Mouse (Mus musculus): ENCODE measurements around the gene Col6a5. TPM values are rescaled to one million over a fixed set of nuclear protein-coding genes. Genes with fewer than 3 reads are reported as not detected.

The Col6a5 gene
- polyA plus RNA-seq, 1 experiment from 2014 or later: 0.63 TPM

DNA sequence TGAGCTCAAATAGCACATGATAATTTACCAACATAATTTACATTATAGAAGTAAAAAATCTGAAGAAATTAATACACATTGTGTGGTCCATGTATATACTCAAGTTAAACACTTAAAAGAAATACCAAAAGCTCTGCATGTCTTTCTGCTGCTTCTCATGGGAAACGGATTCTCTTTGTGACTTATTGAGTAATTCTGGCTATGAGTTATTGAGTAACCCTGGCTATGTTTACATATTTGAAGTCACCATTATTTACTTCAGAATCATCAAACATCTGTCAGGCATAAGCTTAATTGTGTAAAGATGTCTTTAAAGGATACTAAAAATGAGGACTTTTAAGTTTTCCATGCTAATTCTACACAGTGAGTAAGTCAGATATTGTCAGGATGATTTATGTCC, 13.3 kb upstream of the Col6a5 start:
- no peaks in the 10 kb centered on the region for H3K36me3 ChIP-seq (ENCODE audit: control insufficient read depth, insufficient read depth, low read length)

GRCm38 (mm10) chr9:105972031-105972430, 11.6 kb upstream of the Col6a5 start:
- H3K36me3 ChIP-seq (ENCODE audit: control insufficient read depth, insufficient read depth, low read length): no peaks in the 10 kb centered on the region
- no peak overlapping the region for H3K4me3 ChIP-seq (ENCODE audit: low read length)
- H3K4me1 ChIP-seq (replicated peaks; ENCODE audit: control insufficient read depth, insufficient read depth, low read length): no peaks in the 10 kb centered on the region
- no peaks in the 10 kb centered on the region for H3K9me3 ChIP-seq (ENCODE audit: control insufficient read depth, low read length)
- WGBS: 95% methylated on average over 3 of the region's 3 CpGs
- no peaks in the 10 kb centered on the region for H3K27me3 ChIP-seq (ENCODE audit: control insufficient read depth, insufficient read depth, low read depth, low read length)
- H3K27ac ChIP-seq (ENCODE audit: low read length): no peak overlapping the region
- ATAC-seq (ENCODE audit: low read depth): no peak
- no peak overlapping the region for H3K4me2 ChIP-seq (ENCODE audit: low read depth, low read length)
- H3K9ac ChIP-seq (ENCODE audit: low read length): no peak overlapping the region

More for the DNA sequence above, 13.3 kb upstream of the Col6a5 start:
- ATAC-seq (ENCODE audit: low read depth): peak; percentile 64; the same call in 1 of the 2 replicates
- 27% methylated on average over 1 of the region's 1 CpGs for WGBS
- Histone ChIP-seq H3K9ac (ENCODE audit: low read length) (no peak overlapping the region), H3K27ac (ENCODE audit: low read length) (no peak overlapping the region), H3K4me1 (replicated peaks; ENCODE audit: control insufficient read depth, insufficient read depth, low read length) (no peaks in the 10 kb centered on the region), H3K4me3 (ENCODE audit: low read length) (no peak overlapping the region), H3K9me3 (ENCODE audit: control insufficient read depth, low read length) (no peaks in the 10 kb centered on the region), H3K4me2 (ENCODE audit: low read depth, low read length) (no peak overlapping the region), H3K27me3 (ENCODE audit: control insufficient read depth, insufficient read depth, low read depth, low read length) (no peaks in the 10 kb centered on the region)

DNA sequence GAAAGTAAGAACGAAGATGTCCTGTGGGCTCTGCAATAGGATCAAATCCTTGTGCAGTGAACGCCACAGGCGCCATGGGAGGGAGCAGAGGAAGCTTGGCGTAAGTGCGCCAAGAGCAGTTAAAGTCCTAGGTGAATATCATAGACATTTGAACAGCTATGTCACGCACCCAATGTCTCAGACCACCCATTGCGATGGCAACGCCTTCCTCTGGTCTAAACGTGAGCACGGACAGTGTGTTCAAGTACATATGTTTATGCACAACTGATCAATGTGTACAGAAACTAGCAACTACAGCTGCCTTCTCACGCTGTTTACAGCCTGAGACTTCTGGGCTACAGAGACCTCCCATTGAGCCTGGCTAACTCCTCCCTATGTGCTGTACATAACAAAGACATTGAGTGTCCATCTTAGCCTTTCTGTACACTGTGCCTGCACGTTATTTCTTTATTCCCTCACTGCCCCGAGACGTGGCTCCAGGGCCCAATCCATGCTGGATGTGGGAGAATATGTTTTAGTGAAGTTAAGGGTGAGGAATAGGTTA, 11.0 kb upstream of the Col6a5 start:
- no peaks in the 10 kb centered on the region for H3K9me3 ChIP-seq (ENCODE audit: control insufficient read depth, low read length)
- no peak overlapping the region for H3K4me2 ChIP-seq (ENCODE audit: low read depth, low read length)
- H3K27ac ChIP-seq (ENCODE audit: low read length): no peak overlapping the region
- no peak overlapping the region for H3K4me3 ChIP-seq (ENCODE audit: low read length)
- H3K9ac ChIP-seq (ENCODE audit: low read length): no peak overlapping the region
- ATAC-seq (ENCODE audit: low read depth): no peak
- H3K36me3 ChIP-seq (ENCODE audit: control insufficient read depth, insufficient read depth, low read length): no peaks in the 10 kb centered on the region
- 84% methylated on average over 14 of the region's 14 CpGs for WGBS
- H3K27me3 ChIP-seq (ENCODE audit: control insufficient read depth, insufficient read depth, low read depth, low read length): no peaks in the 10 kb centered on the region
- no peaks in the 10 kb centered on the region for H3K4me1 ChIP-seq (replicated peaks; ENCODE audit: control insufficient read depth, insufficient read depth, low read length)

GRCm38 (mm10) chr9:105970901-105971300, 10.5 kb upstream of the Col6a5 start:
- ATAC-seq (ENCODE audit: low read depth): no peak
- Histone ChIP-seq H3K9me3 (ENCODE audit: control insufficient read depth, low read length) (no peaks in the 10 kb centered on the region), H3K4me3 (ENCODE audit: low read length) (no peak overlapping the region), H3K4me1 (replicated peaks; ENCODE audit: control insufficient read depth, insufficient read depth, low read length) (no peaks in the 10 kb centered on the region), H3K27ac (ENCODE audit: low read length) (no peak overlapping the region), H3K4me2 (ENCODE audit: low read depth, low read length) (no peak overlapping the region), H3K9ac (ENCODE audit: low read length) (no peak overlapping the region), H3K36me3 (ENCODE audit: control insufficient read depth, insufficient read depth, low read length) (no peaks in the 10 kb centered on the region), H3K27me3 (ENCODE audit: control insufficient read depth, insufficient read depth, low read depth, low read length) (no peaks in the 10 kb centered on the region)
- 66% methylated on average over 5 of the region's 5 CpGs for WGBS

- Histone ChIP-seq H3K9ac (ENCODE audit: low read length) (no peak overlapping the region), H3K27me3 (ENCODE audit: control insufficient read depth, insufficient read depth, low read depth, low read length) (no peaks in the 10 kb centered on the region), H3K9me3 (ENCODE audit: control insufficient read depth, low read length) (no peaks in the 10 kb centered on the region), H3K27ac (ENCODE audit: low read length) (no peak overlapping the region), H3K4me3 (ENCODE audit: low read length) (no peak overlapping the region), H3K4me2 (ENCODE audit: low read depth, low read length) (no peak overlapping the region), H3K4me1 (replicated peaks; ENCODE audit: control insufficient read depth, insufficient read depth, low read length) (no peaks in the 10 kb centered on the region), H3K36me3 (ENCODE audit: control insufficient read depth, insufficient read depth, low read length) (no peaks in the 10 kb centered on the region)
- no peak for ATAC-seq (ENCODE audit: low read depth)
- WGBS: 71% methylated on average over 5 of the region's 5 CpGs
Measured at GRCm38 (mm10) chr9:105967976-105968375, 7.5 kb upstream of the Col6a5 start.

DNA sequence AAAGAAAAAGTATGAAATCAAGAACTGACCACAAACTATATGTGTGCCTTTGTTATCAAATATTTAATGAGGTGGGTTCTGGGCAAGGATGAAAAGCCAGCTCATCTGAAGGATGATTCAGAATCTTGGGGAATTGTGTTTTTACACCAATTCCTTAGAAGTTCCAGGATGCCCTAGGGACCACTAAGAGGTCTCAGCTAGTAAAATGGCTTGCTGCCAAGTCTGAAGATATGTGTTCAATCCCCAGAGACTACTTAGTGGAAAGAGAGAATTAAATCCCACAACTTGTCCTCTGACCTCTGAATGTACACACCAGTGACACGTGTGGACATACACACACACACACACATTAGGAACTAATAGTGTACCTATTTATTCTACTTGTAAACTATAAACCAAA, 1.3 kb downstream of the Col6a5 start:
- WGBS: 36% methylated on average over 1 of the region's 1 CpGs
- Histone ChIP-seq H3K36me3 (ENCODE audit: control insufficient read depth, insufficient read depth, low read length) (no peaks in the 10 kb centered on the region), H3K27ac (ENCODE audit: low read length) (no peak overlapping the region), H3K4me1 (replicated peaks; ENCODE audit: control insufficient read depth, insufficient read depth, low read length) (peaks cover 13% of the 10 kb centered on the region), H3K9me3 (ENCODE audit: control insufficient read depth, low read length) (no peaks in the 10 kb centered on the region), H3K4me3 (ENCODE audit: low read length) (no peak overlapping the region), H3K4me2 (ENCODE audit: low read depth, low read length) (no peak overlapping the region), H3K27me3 (ENCODE audit: control insufficient read depth, insufficient read depth, low read depth, low read length) (no peaks in the 10 kb centered on the region), H3K9ac (ENCODE audit: low read length) (no peak overlapping the region)
- ATAC-seq (ENCODE audit: low read depth): no peak

GRCm38 (mm10) chr9:105949755-105950154, 10.7 kb downstream of the Col6a5 start:
- Histone ChIP-seq H3K4me3 (ENCODE audit: low read length) (no peak overlapping the region), H3K9me3 (ENCODE audit: control insufficient read depth, low read length) (no peaks in the 10 kb centered on the region), H3K36me3 (ENCODE audit: control insufficient read depth, insufficient read depth, low read length) (no peaks in the 10 kb centered on the region), H3K4me1 (replicated peaks; ENCODE audit: control insufficient read depth, insufficient read depth, low read length) (no peaks in the 10 kb centered on the region), H3K27me3 (ENCODE audit: control insufficient read depth, insufficient read depth, low read depth, low read length) (no peaks in the 10 kb centered on the region), H3K4me2 (ENCODE audit: low read depth, low read length) (no peak overlapping the region), H3K9ac (ENCODE audit: low read length) (no peak overlapping the region), H3K27ac (ENCODE audit: low read length) (no peak overlapping the region)
- ATAC-seq (ENCODE audit: low read depth): no peak
- WGBS: 93% methylated on average over 1 of the region's 1 CpGs

DNA sequence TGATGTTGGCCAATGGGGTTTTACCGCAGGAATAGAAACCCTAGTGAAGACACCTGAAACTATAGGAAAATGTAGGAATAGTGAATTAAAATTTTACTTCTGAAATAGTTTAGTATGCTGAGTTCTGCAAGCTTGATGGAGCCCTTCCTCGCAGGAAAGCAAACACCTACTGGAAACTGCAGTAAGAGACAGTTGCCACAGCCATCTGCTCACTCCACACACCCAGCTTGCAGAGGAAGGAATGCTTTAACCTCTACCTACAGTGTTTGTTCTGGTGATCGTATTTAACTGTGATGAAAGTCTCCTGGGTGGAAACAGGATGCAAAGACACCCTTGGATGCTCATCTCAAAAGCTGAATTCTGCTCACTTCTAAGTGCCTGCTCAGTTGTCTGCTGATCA, 12.9 kb downstream of the Col6a5 start:
- no peaks in the 10 kb centered on the region for H3K9me3 ChIP-seq (ENCODE audit: control insufficient read depth, low read length)
- WGBS: 62% methylated on average over 3 of the region's 3 CpGs
- H3K27ac ChIP-seq (ENCODE audit: low read length): no peak overlapping the region
- no peak overlapping the region for H3K4me3 ChIP-seq (ENCODE audit: low read length)
- no peak for ATAC-seq (ENCODE audit: low read depth)
- no peaks in the 10 kb centered on the region for H3K27me3 ChIP-seq (ENCODE audit: control insufficient read depth, insufficient read depth, low read depth, low read length)
- H3K36me3 ChIP-seq (ENCODE audit: control insufficient read depth, insufficient read depth, low read length): no peaks in the 10 kb centered on the region
- no peaks in the 10 kb centered on the region for H3K4me1 ChIP-seq (replicated peaks; ENCODE audit: control insufficient read depth, insufficient read depth, low read length)
- no peak overlapping the region for H3K9ac ChIP-seq (ENCODE audit: low read length)
- no peak overlapping the region for H3K4me2 ChIP-seq (ENCODE audit: low read depth, low read length)

DNA sequence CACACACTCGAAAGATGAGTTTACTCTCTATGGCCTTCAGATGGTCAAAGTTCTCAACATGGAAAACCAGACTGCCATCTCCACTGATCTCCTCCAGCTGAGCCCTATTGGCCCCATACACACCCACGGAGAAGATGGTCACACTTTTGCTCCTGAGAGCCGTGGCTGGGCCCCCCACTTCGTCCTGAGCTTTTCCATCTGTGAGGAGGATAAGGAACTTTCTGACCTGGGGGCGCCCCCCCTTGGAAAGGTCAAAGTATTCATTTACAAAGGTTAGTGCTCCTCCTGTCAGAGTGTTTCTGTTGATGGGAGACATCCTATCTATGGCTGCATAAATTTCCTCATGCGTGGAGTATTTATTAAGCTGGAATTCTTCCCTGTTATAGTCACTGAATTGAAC, 26.6 kb downstream of the Col6a5 start:
- H3K27ac ChIP-seq (ENCODE audit: low read length): no peak overlapping the region
- H3K27me3 ChIP-seq (ENCODE audit: control insufficient read depth, insufficient read depth, low read depth, low read length): no peaks in the 10 kb centered on the region
- no peak overlapping the region for H3K4me3 ChIP-seq (ENCODE audit: low read length)
- WGBS: 49% methylated on average over 6 of the region's 6 CpGs
- no peaks in the 10 kb centered on the region for H3K4me1 ChIP-seq (replicated peaks; ENCODE audit: control insufficient read depth, insufficient read depth, low read length)
- no peaks in the 10 kb centered on the region for H3K9me3 ChIP-seq (ENCODE audit: control insufficient read depth, low read length)
- no peaks in the 10 kb centered on the region for H3K36me3 ChIP-seq (ENCODE audit: control insufficient read depth, insufficient read depth, low read length)
- H3K9ac ChIP-seq (ENCODE audit: low read length): no peak overlapping the region
- H3K4me2 ChIP-seq (ENCODE audit: low read depth, low read length): no peak overlapping the region
- no peak for ATAC-seq (ENCODE audit: low read depth)

DNA sequence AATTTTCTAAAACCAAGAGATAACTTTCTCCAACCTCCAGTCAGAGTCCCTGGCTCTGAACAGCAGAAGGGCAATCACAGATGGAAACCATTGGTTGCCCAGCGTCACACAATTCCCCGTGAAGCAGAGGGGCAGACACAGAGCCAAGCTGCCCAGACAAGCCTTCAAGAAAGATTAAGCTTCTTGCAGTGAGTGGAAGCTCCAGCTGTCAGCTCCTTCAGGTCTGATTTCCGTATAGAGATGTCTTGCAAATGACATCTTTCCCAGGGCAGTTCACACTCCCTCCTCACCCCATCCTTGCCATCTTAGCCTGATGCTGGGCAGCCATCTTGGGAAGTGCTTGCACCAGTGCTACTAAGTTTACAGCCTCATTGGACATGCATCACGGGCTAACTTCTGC, 31.2 kb downstream of the Col6a5 start:
- no peak overlapping the region for H3K4me2 ChIP-seq (ENCODE audit: low read depth, low read length)
- no peak overlapping the region for H3K27ac ChIP-seq (ENCODE audit: low read length)
- ATAC-seq (ENCODE audit: low read depth): no peak
- WGBS: 57% methylated on average over 4 of the region's 4 CpGs
- no peak overlapping the region for H3K9ac ChIP-seq (ENCODE audit: low read length)
- no peaks in the 10 kb centered on the region for H3K9me3 ChIP-seq (ENCODE audit: control insufficient read depth, low read length)
- H3K36me3 ChIP-seq (ENCODE audit: control insufficient read depth, insufficient read depth, low read length): no peaks in the 10 kb centered on the region
- no peaks in the 10 kb centered on the region for H3K27me3 ChIP-seq (ENCODE audit: control insufficient read depth, insufficient read depth, low read depth, low read length)
- no peaks in the 10 kb centered on the region for H3K4me1 ChIP-seq (replicated peaks; ENCODE audit: control insufficient read depth, insufficient read depth, low read length)
- no peak overlapping the region for H3K4me3 ChIP-seq (ENCODE audit: low read length)

Data from lung, embryonic 16.5 days (tissue).